Mouse (Mus musculus) neural tube, embryonic 15.5 days (tissue): Measurements from ENCODE around the gene Zfp217. TPM values are rescaled to one million over a fixed set of nuclear protein-coding genes. Genes with fewer than 3 reads are reported as not detected.

Experiments
- ATAC-seq: fragments of 200-750 bp; cut with Nextera tagmentation; 2 replicates; pipeline ENCODE4 v1.8.0; 2017; ENCODE audit warnings: mild to moderate bottlenecking, moderate TSS enrichment, moderate library complexity; ENCODE audit not compliant: low FRiP score
- H3K27ac ChIP-seq: fragments of 300-500 bp; sonication (generic); replicated peaks from 2 replicates; pipeline ENCODE4 v1.5.1; 2015; ENCODE audit warnings: mild to moderate bottlenecking, inconsistent platforms
- H3K27me3 ChIP-seq: fragments of 300-500 bp; sonication (generic); replicated peaks from 2 replicates; pipeline ENCODE4 v1.6.1; 2015; ENCODE audit warnings: inconsistent platforms
- H3K36me3 ChIP-seq: fragments of 300-500 bp; sonication (generic); 2 replicates; pipeline ENCODE4 v1.6.1; 2015; ENCODE audit warnings: inconsistent platforms
- H3K4me1 ChIP-seq: fragments of 300-500 bp; sonication (generic); 2 replicates; pipeline ENCODE4 v1.6.1; 2015; ENCODE audit warnings: inconsistent platforms
- H3K4me2 ChIP-seq: fragments of 300-500 bp; sonication (generic); 2 replicates; pipeline ENCODE4 v1.6.1; 2015; ENCODE audit warnings: inconsistent platforms, mild to moderate bottlenecking, moderate library complexity
- H3K4me3 ChIP-seq: fragments of 300-500 bp; sonication (generic); replicated peaks from 2 replicates; pipeline ENCODE4 v1.5.1; 2015; ENCODE audit warnings: mild to moderate bottlenecking, inconsistent platforms
- H3K9ac ChIP-seq: fragments of 300-500 bp; sonication (generic); replicated peaks from 2 replicates; pipeline ENCODE4 v1.6.1; 2015; ENCODE audit warnings: mild to moderate bottlenecking, inconsistent platforms
- H3K9me3 ChIP-seq: fragments of 300-500 bp; sonication (generic); replicated peaks from 2 replicates; pipeline ENCODE4 v1.6.1; 2016; ENCODE audit warnings: inconsistent platforms
- WGBS: fragments of 180-500 bp; shearing (Covaris S2); methylation state at CpG from one replicate; pipeline ENCODE4 v1.1.7; 2015; ENCODE audit warnings: mixed read lengths; 5-methylcytosine and 5-hydroxymethylcytosine counted together
- polyA plus RNA-seq: library from polyadenylated mRNA; unstranded; fragments of >200 nt; fragmentation: Nextera tagmentation; extraction: Ambion mirVana; gene quantifications from 2 replicates; pipeline ENCODE4 v1.2.1, GENCODE M21; 2015

Zfp217 gene
- polyA plus RNA-seq, 1 experiment from 2014 or later = 0.82 TPM

GRCm38 (mm10) chr2:170158251-170158650, 10.3 kb upstream of the Zfp217 start:
- H3K27ac ChIP-seq = no peak overlapping the region
- H3K4me1 ChIP-seq = peaks cover 26% of the 10 kb centered on the region
- H3K4me2 ChIP-seq = no peak overlapping the region
- H3K4me3 ChIP-seq = no peak overlapping the region
- H3K9ac ChIP-seq = no peak overlapping the region
- H3K27me3 ChIP-seq = no peaks in the 10 kb centered on the region
- WGBS = 26% methylated on average over 5 of the region's 5 CpGs
- ATAC-seq = no peak
- H3K36me3 ChIP-seq = no peaks in the 10 kb centered on the region
- H3K9me3 ChIP-seq = no peaks in the 10 kb centered on the region

- ATAC-seq = no peak
- Histone ChIP-seq H3K27ac (no peak overlapping the region), H3K27me3 (no peaks in the 10 kb centered on the region), H3K9ac (no peak overlapping the region), H3K9me3 (no peaks in the 10 kb centered on the region), H3K4me1 (peaks cover 27% of the 10 kb centered on the region), H3K36me3 (no peaks in the 10 kb centered on the region), H3K4me2 (no peak overlapping the region), H3K4me3 (no peak overlapping the region)
- WGBS = 49% methylated on average over 11 of the region's 11 CpGs
Measured at GRCm38 (mm10) chr2:170157280-170158200, 9.6 kb upstream of the Zfp217 start.

GRCm38 (mm10) chr2:170155089-170155740, 7.3 kb upstream of the Zfp217 start:
- H3K27me3 ChIP-seq = no peaks in the 10 kb centered on the region
- H3K4me2 ChIP-seq = peak overlapping the region; percentile 56
- peak overlapping the region; percentile 24; the same call in 1 of the 2 replicates for H3K9ac ChIP-seq
- H3K9me3 ChIP-seq = no peaks in the 10 kb centered on the region
- WGBS = 11% methylated on average over 18 of the region's 18 CpGs
- H3K4me3 ChIP-seq = peak overlapping the region; percentile 35
- ATAC-seq = peak; percentile 47; the same call in 1 of the 2 replicates
- peaks cover 25% of the 10 kb centered on the region for H3K4me1 ChIP-seq
- 0 out of 2 replicates have a peak overlapping the region, but pooled peaks have one; percentile 35 for H3K27ac ChIP-seq
- H3K36me3 ChIP-seq = no peaks in the 10 kb centered on the region

- Histone ChIP-seq H3K27ac (0 out of 2 replicates have a peak overlapping the region, but pooled peaks have one; percentile 35), H3K4me1 (peaks cover 21% of the 10 kb centered on the region), H3K36me3 (no peaks in the 10 kb centered on the region), H3K4me2 (peak overlapping the region; percentile 56), H3K4me3 (peak overlapping the region; percentile 35), H3K9me3 (no peaks in the 10 kb centered on the region), H3K27me3 (no peaks in the 10 kb centered on the region), H3K9ac (peak overlapping the region; percentile 24; the same call in 1 of the 2 replicates)
- 12% methylated on average over 5 of the region's 5 CpGs for WGBS
- no peak for ATAC-seq
Measured at GRCm38 (mm10) chr2:170154738-170155088, 6.8 kb upstream of the Zfp217 start.

- WGBS = 26% methylated on average over 6 of the region's 6 CpGs
- H3K27me3 ChIP-seq = no peaks in the 10 kb centered on the region
- no peak overlapping the region for H3K4me3 ChIP-seq
- peak overlapping the region; percentile 56 for H3K4me2 ChIP-seq
- no peaks in the 10 kb centered on the region for H3K9me3 ChIP-seq
- ATAC-seq = no peak
- H3K36me3 ChIP-seq = no peaks in the 10 kb centered on the region
- H3K27ac ChIP-seq = no peak overlapping the region
- peaks cover 21% of the 10 kb centered on the region for H3K4me1 ChIP-seq
- H3K9ac ChIP-seq = no peak overlapping the region
Measured at GRCm38 (mm10) chr2:170154301-170154721, 6.4 kb upstream of the Zfp217 start.

- Histone ChIP-seq H3K27me3 (no peaks in the 10 kb centered on the region), H3K27ac (no peak overlapping the region), H3K4me2 (peak overlapping the region; percentile 56), H3K36me3 (no peaks in the 10 kb centered on the region), H3K4me1 (peaks cover 21% of the 10 kb centered on the region), H3K9me3 (no peaks in the 10 kb centered on the region), H3K9ac (peak overlapping the region; percentile 2), H3K4me3 (peak overlapping the region; percentile 27)
- 5% methylated on average over 37 of the region's 37 CpGs for WGBS
- ATAC-seq = no peak
Measured at GRCm38 (mm10) chr2:170153421-170154271, 5.7 kb upstream of the Zfp217 start.

GRCm38 (mm10) chr2:170152856-170153255, 5.0 kb upstream of the Zfp217 start:
- 42% methylated on average over 7 of the region's 7 CpGs for WGBS

GRCm38 (mm10) chr2:170152036-170152686, 4.3 kb upstream of the Zfp217 start:
- Histone ChIP-seq H3K27ac (no peak overlapping the region), H3K9me3 (no peaks in the 10 kb centered on the region), H3K4me3 (no peak overlapping the region), H3K36me3 (no peaks in the 10 kb centered on the region), H3K4me2 (no peak overlapping the region), H3K27me3 (no peaks in the 10 kb centered on the region), H3K9ac (no peak overlapping the region), H3K4me1 (peaks cover 21% of the 10 kb centered on the region)
- no peak for ATAC-seq
- WGBS = 79% methylated on average over 5 of the region's 5 CpGs

More at GRCm38 (mm10) chr2:170152856-170153255, 5.0 kb upstream of the Zfp217 start:
- Histone ChIP-seq H3K4me1 (peaks cover 21% of the 10 kb centered on the region), H3K9me3 (no peaks in the 10 kb centered on the region), H3K4me3 (no peak overlapping the region), H3K27ac (no peak overlapping the region), H3K9ac (no peak overlapping the region), H3K27me3 (no peaks in the 10 kb centered on the region), H3K36me3 (no peaks in the 10 kb centered on the region), H3K4me2 (no peak overlapping the region; the same call in 1 of the 2 replicates)
- no peak for ATAC-seq

GRCm38 (mm10) chr2:170151470-170151869, 3.6 kb upstream of the Zfp217 start:
- no peak overlapping the region for H3K27ac ChIP-seq
- no peak for ATAC-seq
- no peaks in the 10 kb centered on the region for H3K27me3 ChIP-seq
- no peaks in the 10 kb centered on the region for H3K36me3 ChIP-seq
- WGBS = 89% methylated on average over 8 of the region's 8 CpGs
- peaks cover 21% of the 10 kb centered on the region for H3K4me1 ChIP-seq
- no peaks in the 10 kb centered on the region for H3K9me3 ChIP-seq
- no peak overlapping the region for H3K4me3 ChIP-seq
- H3K4me2 ChIP-seq = no peak overlapping the region
- no peak overlapping the region for H3K9ac ChIP-seq

GRCm38 (mm10) chr2:170148828-170149227, 925 bp upstream of the Zfp217 start:
- Histone ChIP-seq H3K4me3 (no peak overlapping the region), H3K27ac (no peak overlapping the region), H3K9ac (no peak overlapping the region), H3K4me1 (peaks cover 7% of the 10 kb centered on the region), H3K9me3 (no peaks in the 10 kb centered on the region), H3K4me2 (no peak overlapping the region), H3K36me3 (no peaks in the 10 kb centered on the region), H3K27me3 (no peaks in the 10 kb centered on the region)
- WGBS = 74% methylated on average over 7 of the region's 7 CpGs
- no peak for ATAC-seq

GRCm38 (mm10) chr2:170147170-170147569, 733 bp downstream of the Zfp217 start:
- H3K27me3 ChIP-seq = no peaks in the 10 kb centered on the region
- no peak overlapping the region for H3K4me2 ChIP-seq
- ATAC-seq = no peak
- 78% methylated on average over 4 of the region's 4 CpGs for WGBS
- no peaks in the 10 kb centered on the region for H3K9me3 ChIP-seq
- H3K27ac ChIP-seq = no peak overlapping the region
- H3K9ac ChIP-seq = no peak overlapping the region
- H3K36me3 ChIP-seq = no peaks in the 10 kb centered on the region
- H3K4me1 ChIP-seq = no peaks in the 10 kb centered on the region
- no peak overlapping the region for H3K4me3 ChIP-seq
